Mouse (Mus musculus): ENCODE data around the gene Vwc2l.

Vwc2l gene

GRCm38 (mm10) chr1:70913071-70913470, 187.6 kb downstream of the Vwc2l start:
- no peak for DNase-seq

GRCm38 (mm10) chr1:70918173-70919036, 192.9 kb downstream of the Vwc2l start:
- DNase-seq: no peak

GRCm38 (mm10) chr1:70933016-70933415, 207.5 kb downstream of the Vwc2l start:
- DNase-seq: no peak
